Mouse (Mus musculus): ENCODE data around the gene Npw. TPM values are rescaled to one million over a fixed set of nuclear protein-coding genes. Genes with fewer than 3 reads are reported as not detected.

Npw gene
- total and polyA plus RNA-seq, 3 experiments = not detected

DNA sequence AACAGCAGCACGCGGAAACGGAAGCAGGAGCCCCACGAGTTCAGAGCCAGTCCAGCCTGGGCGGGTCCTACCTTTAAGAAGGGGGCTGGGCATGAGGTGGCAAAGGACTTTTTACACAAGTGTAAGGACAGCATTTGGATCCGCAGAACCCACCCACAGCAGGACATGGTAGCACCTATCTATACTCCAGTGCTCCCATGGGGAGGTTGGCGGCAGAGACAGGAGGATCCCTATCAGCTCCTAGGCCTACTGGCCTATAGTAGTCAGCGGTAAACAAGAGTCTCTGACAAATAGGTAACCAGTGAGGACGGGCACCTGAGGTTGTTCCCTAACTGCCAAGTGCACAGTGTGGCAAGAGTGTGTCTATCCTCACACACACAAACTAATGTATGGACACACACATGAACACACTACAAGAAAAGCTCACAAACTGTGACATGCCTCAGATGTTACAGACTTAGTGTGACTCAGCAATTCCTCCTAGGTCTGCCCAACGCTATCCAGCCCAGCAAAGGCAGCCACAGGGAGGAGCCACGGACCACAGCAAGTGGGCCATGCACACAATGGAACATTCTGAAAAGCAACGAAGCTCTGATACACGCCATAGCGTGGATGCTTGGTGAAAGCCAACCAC is 40.6 kb downstream of the Npw start:
- WGBS = 77% methylated on average over 14 of the region's 14 CpGs
- Histone ChIP-seq H3K9ac (ENCODE audit: low read depth, low read length) (no peak overlapping the region), H3K4me1 (ENCODE audit: control insufficient read depth, insufficient read depth, low read length) (no peaks in the 10 kb centered on the region), H3K36me3 (ENCODE audit: control insufficient read depth, insufficient read depth, low read length) (no peaks in the 10 kb centered on the region), H3K79me2 (replicated peaks; ENCODE audit: control insufficient read depth, insufficient read depth, low read length) (no peaks in the 10 kb centered on the region), H3K4me3 (no peak overlapping the region), H3K27me3 (ENCODE audit: control insufficient read depth, insufficient read depth, low read length) (no peaks in the 10 kb centered on the region), H3K27ac (no peak overlapping the region)
- TF ChIP-seq POLR2A (IDR thresholded peaks at IDR 0.05; ENCODE audit: insufficient read depth, low read depth, low read length) (no peak), CTCF (IDR thresholded peaks at IDR 0.05) (peak; percentile 40)
- DNase-seq = no peak
- intact Hi-C loops (cut with DNase I) = no loop called here

DNA sequence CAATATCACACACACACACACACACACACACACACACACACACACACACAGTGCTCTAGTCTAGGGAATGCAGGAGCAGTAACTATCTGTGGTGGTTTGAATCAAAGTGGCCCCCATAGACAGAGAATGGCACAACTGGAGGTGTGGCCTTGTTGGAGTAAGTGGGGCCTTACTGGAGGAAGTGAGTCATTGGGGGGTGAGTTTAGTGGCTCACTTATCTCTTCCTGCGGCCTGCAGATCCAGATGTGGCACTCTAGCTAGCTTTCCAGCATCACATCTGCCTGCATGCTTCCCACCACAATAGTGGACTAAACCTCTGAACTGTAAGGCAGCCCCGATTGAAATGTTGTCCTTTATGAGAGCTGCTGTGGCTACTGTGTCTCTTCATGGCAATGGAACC is 47.5 kb downstream of the Npw start:
- H3K27me3 ChIP-seq (ENCODE audit: control insufficient read depth, insufficient read depth, low read length) = no peaks in the 10 kb centered on the region
- intact Hi-C loops (cut with DNase I) = no loop called here
- H3K27ac ChIP-seq = no peak overlapping the region
- no peaks in the 10 kb centered on the region for H3K36me3 ChIP-seq (ENCODE audit: control insufficient read depth, insufficient read depth, low read length)
- no peak overlapping the region for H3K4me3 ChIP-seq
- no peaks in the 10 kb centered on the region for H3K4me1 ChIP-seq (ENCODE audit: control insufficient read depth, insufficient read depth, low read length)
- no peak for DNase-seq
- no peak for TF ChIP-seq EP300 (IDR thresholded peaks at IDR 0.05; ENCODE audit: insufficient read depth, low read depth, low read length)
- no peak overlapping the region for H3K9ac ChIP-seq (ENCODE audit: low read depth, low read length)
- H3K79me2 ChIP-seq (replicated peaks; ENCODE audit: control insufficient read depth, insufficient read depth, low read length) = no peaks in the 10 kb centered on the region
- 30% methylated on average over 2 of the region's 2 CpGs for WGBS

DNA sequence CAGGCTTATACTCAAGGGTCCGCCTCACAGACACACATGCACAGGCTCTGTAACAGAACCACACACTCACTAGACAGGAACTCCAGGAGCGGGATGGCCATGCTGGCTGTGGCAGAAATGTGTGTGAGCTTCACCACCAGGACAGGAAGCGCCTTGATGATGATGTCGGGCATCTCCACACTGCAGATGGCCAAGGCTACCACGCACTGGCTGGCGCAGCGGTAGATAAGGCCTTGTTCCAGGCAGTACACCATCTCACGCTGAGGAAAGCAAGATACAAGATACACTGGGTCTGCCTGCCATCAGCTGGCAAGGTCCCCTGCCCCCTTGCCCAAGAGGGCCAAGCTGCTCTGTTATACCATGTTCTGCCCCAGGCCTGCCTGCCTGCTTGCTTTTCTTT is 49.4 kb downstream of the Npw start:
- Histone ChIP-seq H3K4me1 (ENCODE audit: control insufficient read depth, insufficient read depth, low read length) (no peaks in the 10 kb centered on the region), H3K79me2 (replicated peaks; ENCODE audit: control insufficient read depth, insufficient read depth, low read length) (no peaks in the 10 kb centered on the region), H3K9ac (ENCODE audit: low read depth, low read length) (no peak overlapping the region), H3K27me3 (ENCODE audit: control insufficient read depth, insufficient read depth, low read length) (no peaks in the 10 kb centered on the region), H3K4me3 (no peak overlapping the region), H3K36me3 (ENCODE audit: control insufficient read depth, insufficient read depth, low read length) (no peaks in the 10 kb centered on the region), H3K27ac (no peak overlapping the region)
- DNase-seq = no peak
- intact Hi-C loops (cut with DNase I) = no loop called here
- no peak for TF ChIP-seq CTCF (IDR thresholded peaks at IDR 0.05)
- TF ChIP-seq EP300 (IDR thresholded peaks at IDR 0.05; ENCODE audit: insufficient read depth, low read depth, low read length) = no peak
- TF ChIP-seq POLR2A (IDR thresholded peaks at IDR 0.05; ENCODE audit: insufficient read depth, low read depth, low read length) = no peak
- WGBS = 85% methylated on average over 8 of the region's 8 CpGs

DNA sequence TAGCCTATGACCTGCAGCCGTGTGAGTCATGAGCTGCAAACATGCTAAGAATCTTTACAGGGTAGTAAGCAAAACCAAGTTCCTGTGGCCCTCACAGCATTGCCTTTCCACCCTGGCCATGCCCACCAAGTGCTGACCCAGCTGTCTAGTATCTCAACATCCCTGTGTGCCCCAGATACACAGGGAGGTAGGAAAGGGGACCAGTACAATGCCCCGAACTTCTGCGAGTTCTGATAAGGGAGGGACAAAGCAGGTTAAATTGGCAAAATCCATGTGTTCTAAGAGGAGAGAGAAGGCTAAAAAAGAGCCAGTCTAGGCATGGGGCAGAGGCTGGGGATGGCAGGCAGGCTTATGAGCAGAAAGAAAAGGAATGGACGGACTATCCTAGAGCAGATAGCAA is 49.9 kb downstream of the Npw start:
- Histone ChIP-seq H3K9ac (ENCODE audit: low read depth, low read length) (no peak overlapping the region), H3K79me2 (replicated peaks; ENCODE audit: control insufficient read depth, insufficient read depth, low read length) (no peaks in the 10 kb centered on the region), H3K4me1 (ENCODE audit: control insufficient read depth, insufficient read depth, low read length) (no peaks in the 10 kb centered on the region), H3K27ac (no peak overlapping the region), H3K27me3 (ENCODE audit: control insufficient read depth, insufficient read depth, low read length) (no peaks in the 10 kb centered on the region), H3K36me3 (ENCODE audit: control insufficient read depth, insufficient read depth, low read length) (no peaks in the 10 kb centered on the region), H3K4me3 (no peak overlapping the region)
- no peak for DNase-seq
- intact Hi-C loops (cut with DNase I) = no loop called here
- no peak for TF ChIP-seq POLR2A (IDR thresholded peaks at IDR 0.05; ENCODE audit: insufficient read depth, low read depth, low read length)
- TF ChIP-seq CTCF (IDR thresholded peaks at IDR 0.05) = no peak
- no peak for TF ChIP-seq EP300 (IDR thresholded peaks at IDR 0.05; ENCODE audit: insufficient read depth, low read depth, low read length)
- WGBS = 84% methylated on average over 4 of the region's 4 CpGs

Other genes starting within 250 kb of the Npw start
Only the 30 nearest of the 34 such genes appear.
- gene Eci1, start 231.8 kb downstream of the Npw start, total RNA-seq (2021) = 100 to 1,000 TPM; 421 to 487 TPM
- 414 and 486 TPM in 2 replicates for gene Eci1, start 231.8 kb downstream of the Npw start, polyA plus RNA-seq (2012; rRNA removed)
- 1 to 10 TPM in 1 of 2 experiments, under 1 TPM in 1; 0.65 to 1.5 TPM for gene Dnase1l2, start 215.4 kb downstream of the Npw start, total RNA-seq (2021)
- gene Dnase1l2, start 215.4 kb downstream of the Npw start, polyA plus RNA-seq (2012; rRNA removed) = 5.2 and 7.2 TPM in 2 replicates
- gene E4f1, start 188.1 kb downstream of the Npw start, total RNA-seq (2021) = 10 to 100 TPM; 10.2 to 10.3 TPM
- gene E4f1, start 188.1 kb downstream of the Npw start, polyA plus RNA-seq (2012; rRNA removed) = 43.6 and 43.7 TPM in 2 replicates
- gene Pgp, start 188.1 kb downstream of the Npw start, total RNA-seq (2021) = 10 to 100 TPM; 35.7 to 44.5 TPM
- gene Pgp, start 188.1 kb downstream of the Npw start, polyA plus RNA-seq (2012; rRNA removed) = 39.1 and 46.4 TPM in 2 replicates
- not detected for gene Bricd5, start 184.6 kb downstream of the Npw start, total RNA-seq (2021)
- not detected in 2 replicates for gene Bricd5, start 184.6 kb downstream of the Npw start, polyA plus RNA-seq (2012; rRNA removed)
- gene Mlst8, start 179.4 kb downstream of the Npw start, total RNA-seq (2021) = 10 to 100 TPM in 1 of 2 experiments, 1 to 10 TPM in 1; 8.5 to 10.7 TPM
- 28.1 and 42.0 TPM in 2 replicates for gene Mlst8, start 179.4 kb downstream of the Npw start, polyA plus RNA-seq (2012; rRNA removed)
- gene Caskin1, start 169.9 kb downstream of the Npw start, total RNA-seq (2021) = under 1 TPM; 0.16 to 0.55 TPM
- 0.23 and 0.45 TPM in 2 replicates for gene Caskin1, start 169.9 kb downstream of the Npw start, polyA plus RNA-seq (2012; rRNA removed)
- 10 to 100 TPM; 41.9 to 46.5 TPM for gene Traf7, start 130.5 kb downstream of the Npw start, total RNA-seq (2021)
- 93.4 and 109 TPM in 2 replicates for gene Traf7, start 130.5 kb downstream of the Npw start, polyA plus RNA-seq (2012; rRNA removed)
- under 1 TPM in 1 of 2 experiments, not detected in 1; 0.39 TPM for gene Rab26, start 124.2 kb downstream of the Npw start, total RNA-seq (2021)
- gene Rab26, start 124.2 kb downstream of the Npw start, polyA plus RNA-seq (2012; rRNA removed) = 0.10 and 0.12 TPM in 2 replicates
- gene Pkd1, start 108.6 kb downstream of the Npw start, total RNA-seq (2021) = 10 to 100 TPM; 35.6 to 36.2 TPM
- 48.5 and 59.9 TPM in 2 replicates for gene Pkd1, start 108.6 kb downstream of the Npw start, polyA plus RNA-seq (2012; rRNA removed)
- 100 to 1,000 TPM; 104 to 110 TPM for gene Tsc2, start 25.8 kb downstream of the Npw start, total RNA-seq (2021)
- gene Tsc2, start 25.8 kb downstream of the Npw start, polyA plus RNA-seq (2012; rRNA removed) = 178 and 194 TPM in 2 replicates
- 1 to 10 TPM; 2.9 to 3.4 TPM for gene Nthl1, start 25.8 kb downstream of the Npw start, total RNA-seq (2021)
- gene Nthl1, start 25.8 kb downstream of the Npw start, polyA plus RNA-seq (2012; rRNA removed) = 4.4 and 7.0 TPM in 2 replicates
- 100 to 1,000 TPM in 1 of 2 experiments, 10 to 100 TPM in 1; 100.0 to 110 TPM for gene Slc9a3r2, start 8.1 kb downstream of the Npw start, total RNA-seq (2021)
- 125 and 147 TPM in 2 replicates for gene Slc9a3r2, start 8.1 kb downstream of the Npw start, polyA plus RNA-seq (2012; rRNA removed)
- 10 to 100 TPM; 17.4 to 17.5 TPM for gene Zfp598, start 11.2 kb upstream of the Npw start, total RNA-seq (2021)
- gene Zfp598, start 11.2 kb upstream of the Npw start, polyA plus RNA-seq (2012; rRNA removed) = 28.1 and 29.9 TPM in 2 replicates
- under 1 TPM; 0.16 to 0.30 TPM for gene Syngr3, start 31.5 kb upstream of the Npw start, total RNA-seq (2021)
- 0.43 and 1.00 TPM in 2 replicates for gene Syngr3, start 31.5 kb upstream of the Npw start, polyA plus RNA-seq (2012; rRNA removed)
- gene Gfer, start 37.7 kb upstream of the Npw start, total RNA-seq (2021) = 10 to 100 TPM; 20.3 to 21.5 TPM
- gene Gfer, start 37.7 kb upstream of the Npw start, polyA plus RNA-seq (2012; rRNA removed) = 14.0 and 14.6 TPM in 2 replicates
- 1 to 10 TPM in 1 of 2 experiments, under 1 TPM in 1; 0.65 to 1.0 TPM for gene Noxo1, start 37.8 kb upstream of the Npw start, total RNA-seq (2021)
- gene Noxo1, start 37.8 kb upstream of the Npw start, polyA plus RNA-seq (2012; rRNA removed) = 2.4 and 4.5 TPM in 2 replicates
- gene Tbl3, start 49.2 kb upstream of the Npw start, total RNA-seq (2021) = 10 to 100 TPM; 17.4 to 19.4 TPM
- 34.2 and 39.2 TPM in 2 replicates for gene Tbl3, start 49.2 kb upstream of the Npw start, polyA plus RNA-seq (2012; rRNA removed)
- gene Rnf151, start 59.6 kb upstream of the Npw start, total RNA-seq (2021) = not detected
- gene Rnf151, start 59.6 kb upstream of the Npw start, polyA plus RNA-seq (2012; rRNA removed) = 0.15 and 0.68 TPM in 2 replicates
- 100 to 1,000 TPM; 675 to 722 TPM for gene Rps2, start 59.7 kb upstream of the Npw start, total RNA-seq (2021)
- 2,277 and 2,346 TPM in 2 replicates for gene Rps2, start 59.7 kb upstream of the Npw start, polyA plus RNA-seq (2012; rRNA removed)
- gene Ndufb10, start 66.0 kb upstream of the Npw start, total RNA-seq (2021) = 100 to 1,000 TPM; 916 to 992 TPM
- 1,269 and 1,412 TPM in 2 replicates for gene Ndufb10, start 66.0 kb upstream of the Npw start, polyA plus RNA-seq (2012; rRNA removed)
- gene Rpl3l, start 69.4 kb upstream of the Npw start, total RNA-seq (2021) = 100 to 1,000 TPM; 386 to 472 TPM
- gene Rpl3l, start 69.4 kb upstream of the Npw start, polyA plus RNA-seq (2012; rRNA removed) = 213 and 215 TPM in 2 replicates
- gene Msrb1, start 78.2 kb upstream of the Npw start, total RNA-seq (2021) = 100 to 1,000 TPM; 154 to 178 TPM
- 155 and 164 TPM in 2 replicates for gene Msrb1, start 78.2 kb upstream of the Npw start, polyA plus RNA-seq (2012; rRNA removed)
- not detected for gene Hs3st6, start 94.5 kb upstream of the Npw start, total RNA-seq (2021)
- 0.10 TPM in 1 of 2 replicates, not detected in the other for gene Hs3st6, start 94.5 kb upstream of the Npw start, polyA plus RNA-seq (2012; rRNA removed)
- gene Meiob, start 145.8 kb upstream of the Npw start, total RNA-seq (2021) = under 1 TPM; 0.14 to 0.18 TPM
- not detected in 2 replicates for gene Meiob, start 145.8 kb upstream of the Npw start, polyA plus RNA-seq (2012; rRNA removed)
- 10 to 100 TPM; 85.8 to 89.5 TPM for gene Hagh, start 181.7 kb upstream of the Npw start, total RNA-seq (2021)
- gene Hagh, start 181.7 kb upstream of the Npw start, polyA plus RNA-seq (2012; rRNA removed) = 126 and 133 TPM in 2 replicates
- 10 to 100 TPM; 80.3 to 81.5 TPM for gene Fahd1, start 191.9 kb upstream of the Npw start, total RNA-seq (2021)
- gene Fahd1, start 191.9 kb upstream of the Npw start, polyA plus RNA-seq (2012; rRNA removed) = 42.7 and 50.8 TPM in 2 replicates
- 10 to 100 TPM; 11.7 to 12.7 TPM for gene Igfals, start 207.5 kb upstream of the Npw start, total RNA-seq (2021)
- 6.4 and 9.2 TPM in 2 replicates for gene Igfals, start 207.5 kb upstream of the Npw start, polyA plus RNA-seq (2012; rRNA removed)
- 10 to 100 TPM; 18.2 to 22.7 TPM for gene Nubp2, start 227.9 kb upstream of the Npw start, total RNA-seq (2021)
- 17.8 and 17.9 TPM in 2 replicates for gene Nubp2, start 227.9 kb upstream of the Npw start, polyA plus RNA-seq (2012; rRNA removed)
- gene Spsb3, start 228.2 kb upstream of the Npw start, total RNA-seq (2021) = 10 to 100 TPM; 30.4 to 33.8 TPM
- 47.0 and 66.2 TPM in 2 replicates for gene Spsb3, start 228.2 kb upstream of the Npw start, polyA plus RNA-seq (2012; rRNA removed)